Mouse (Mus musculus): ENCODE measurements at regions not wholly inside any gene's neighbourhood (a gene's known extent, or its start where the extent isn't known, plus 50 kb on each side); places are given as distances from the start of the nearest gene placed in this dataset.
"Not testable (repeated sequence)": the region's sequence is repeated elsewhere in the genome, so short reads cannot be mapped to it uniquely, and the experiment has no call there.

GRCm38 (mm10) chr5:14309981-14310380 lies 204.7 kb upstream of the Pclo start:
- no peak for DNase-seq

GRCm38 (mm10) chr5:14311729-14312128 lies 203.0 kb upstream of the Pclo start:
- DNase-seq = no peak

- no peak for DNase-seq
Observed at GRCm38 (mm10) chr5:14320216-14320615, 194.5 kb upstream of the Pclo start.

- DNase-seq = no peak
Observed at GRCm38 (mm10) chr5:14322000-14322399, 192.7 kb upstream of the Pclo start.

DNA sequence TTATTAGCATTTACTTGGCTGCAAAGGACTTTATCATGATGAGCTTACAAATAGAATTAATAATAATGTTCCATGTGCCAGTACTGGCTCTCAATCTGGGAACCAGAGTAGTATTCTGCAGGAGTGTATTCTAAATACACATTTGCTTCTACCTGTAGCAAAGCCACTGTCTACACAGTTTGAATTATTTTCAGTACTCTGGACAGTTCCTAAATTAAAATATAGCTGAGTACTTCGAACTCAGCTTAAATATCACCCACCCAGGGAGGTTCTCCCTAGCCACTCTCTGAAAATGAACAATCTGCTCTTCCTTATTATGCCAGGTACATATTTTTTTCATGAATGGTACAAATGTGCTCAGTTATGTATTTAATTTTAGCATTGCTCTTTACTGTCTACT lies 154.3 kb upstream of the Pclo start:
- no peak for DNase-seq

DNA sequence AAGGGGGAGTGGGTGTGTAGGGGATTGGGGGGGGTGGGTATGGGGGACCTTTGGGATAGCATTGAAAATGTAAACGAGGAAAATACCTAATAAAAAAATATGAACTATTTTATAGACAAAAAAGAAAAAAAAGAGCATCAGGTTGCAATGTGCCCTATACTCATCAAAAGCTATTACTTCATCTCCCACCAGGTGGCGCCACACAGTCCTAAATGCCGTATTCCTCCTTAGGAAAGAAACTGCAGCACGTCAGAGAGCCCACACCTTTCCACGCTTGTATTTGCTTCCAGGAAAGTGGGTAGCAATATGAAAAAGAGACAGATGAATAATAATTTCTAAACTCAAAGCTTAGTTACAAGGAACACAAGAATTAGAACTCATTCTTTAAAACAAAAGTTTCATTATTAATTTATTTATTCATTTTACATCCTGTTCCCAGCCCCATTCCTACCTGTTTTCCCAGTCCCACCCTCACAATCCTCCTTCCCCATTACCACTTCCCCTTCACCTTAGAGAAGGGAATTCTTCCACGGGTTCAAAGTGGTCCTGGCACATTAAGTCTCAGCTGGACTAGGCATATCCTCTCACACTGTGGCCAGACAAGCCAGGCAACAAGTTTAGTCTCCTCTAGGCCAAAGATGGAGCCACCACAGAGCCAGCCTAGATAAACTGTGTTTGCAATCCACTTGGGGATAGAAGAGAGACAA lies 125.4 kb upstream of the Pclo start:
- peak; percentile 77 for DNase-seq

GRCm38 (mm10) chr5:14391793-14392192 lies 122.9 kb upstream of the Pclo start:
- no peak for DNase-seq

DNA sequence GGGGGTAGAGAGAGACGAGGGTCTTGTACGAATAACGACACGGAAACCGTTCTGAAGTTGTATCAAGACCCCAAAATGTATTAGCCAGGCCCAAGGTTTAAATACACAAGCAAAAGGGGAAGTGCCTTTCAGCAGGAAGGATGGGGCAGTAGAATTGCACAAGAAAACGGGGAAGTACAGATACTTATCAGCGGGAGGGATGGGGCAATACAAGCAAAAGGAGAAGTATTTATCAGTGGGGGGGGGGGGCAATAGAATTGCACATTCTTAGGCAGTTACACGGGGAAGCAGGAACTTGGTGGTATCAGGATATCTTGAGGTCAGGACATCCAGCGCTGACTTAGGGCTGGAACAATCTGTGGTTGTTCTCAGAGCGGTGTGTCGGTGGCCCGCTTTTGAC lies 111.3 kb upstream of the Pclo start:
- DNase-seq = not testable (repeated sequence)

GRCm38 (mm10) chr5:14404344-14404743 lies 110.4 kb upstream of the Pclo start:
- DNase-seq = no peak

GRCm38 (mm10) chr5:14415234-14415862 lies 99.4 kb upstream of the Pclo start:
- no peak for DNase-seq

- no peak for DNase-seq
Observed at GRCm38 (mm10) chr5:14453082-14453481, 61.6 kb upstream of the Pclo start.

Data from cerebellum, adult 9-10 months (tissue).